Mouse (Mus musculus) CH12.LX (cell line): ENCODE results near the gene Mns1. TPM values are rescaled to one million over a fixed set of nuclear protein-coding genes. Genes with fewer than 3 reads are reported as not detected.

ENCODE experiments used
- DNase-seq: peaks from one replicate; pipeline ENCODE4 v3.0.0-alpha.2; 2013; ENCODE audit errors: extremely low read depth
- H3K27ac ChIP-seq: 2 replicates; pipeline ENCODE4 v1.5.1; 2012; ENCODE audit warnings: low read depth, mild to moderate bottlenecking, control low read depth, moderate library complexity; ENCODE audit not compliant: insufficient read depth
- H3K27me3 ChIP-seq: replicated peaks from 2 replicates; pipeline ENCODE3; 2012; ENCODE audit warnings: inconsistent platforms
- H3K36me3 ChIP-seq, 2 experiments: replicated peaks in 1 of 2; 2 replicates each; pipeline versions ENCODE3 to v1.6.1; 2012; ENCODE audit warnings: inconsistent platforms in 1 of 2, low read length in 1 of 2, mild to moderate bottlenecking in 1 of 2, mixed read lengths in 1 of 2, moderate library complexity in 1 of 2; ENCODE audit not compliant: control insufficient read depth in 1 of 2, insufficient read depth in 1 of 2
- H3K4me1 ChIP-seq, 2 experiments: 2 replicates each; pipeline ENCODE4 v1.6.1; 2012; ENCODE audit warnings: inconsistent platforms in 1 of 2, moderate library complexity in 1 of 2; ENCODE audit not compliant: insufficient read depth in 2 of 2, control insufficient read depth in 1 of 2
- H3K4me2 ChIP-seq: 2 replicates; pipeline ENCODE4 v1.6.1; 2012; ENCODE audit warnings: low read depth, mild to moderate bottlenecking, control low read depth; ENCODE audit not compliant: poor library complexity, insufficient read depth, severe bottlenecking
- H3K4me3 ChIP-seq, 3 experiments: fragments of 150-350 bp in 1 of 3; sonication (generic) in 1 of 3; replicated peaks in 1 of 3; 2 replicates each; pipeline versions ENCODE3 to v1.5.1; 2011 to 2012; ENCODE audit warnings: low read depth in 2 of 3, low read length in 2 of 3, mild to moderate bottlenecking in 2 of 3, moderate library complexity in 2 of 3, control low read depth in 1 of 3, improper control_type of control experiment in 1 of 3, inconsistent platforms in 1 of 3, mixed read lengths in 1 of 3; ENCODE audit not compliant: poor library complexity in 1 of 3
- H3K79me2 ChIP-seq: replicated peaks from 2 replicates; pipeline ENCODE4 v1.6.1; 2012; ENCODE audit warnings: mild to moderate bottlenecking, moderate library complexity; ENCODE audit not compliant: control insufficient read depth, poor library complexity, insufficient read depth, severe bottlenecking; ENCODE audit errors: extremely low read depth
- H3K9ac ChIP-seq: 2 replicates; pipeline ENCODE4 v1.6.1; 2012; ENCODE audit warnings: low read depth, mild to moderate bottlenecking, control low read depth, moderate library complexity; ENCODE audit not compliant: insufficient read depth
- H3K9me3 ChIP-seq: replicated peaks from 2 replicates; pipeline ENCODE3; 2012; ENCODE audit warnings: low read length, inconsistent platforms, mixed read lengths
- BHLHE40 ChIP-seq: IDR thresholded peaks from 2 replicates; pipeline ENCODE4 v1.6.1; 2011; ENCODE audit warnings: mild to moderate bottlenecking, low read depth, low read length, improper control_type of control experiment
- CHD1 ChIP-seq: IDR thresholded peaks from 2 replicates; pipeline ENCODE4 v1.6.1; 2012; ENCODE audit warnings: low read depth, low read length, improper control_type of control experiment, inconsistent platforms
- E2F4 ChIP-seq: IDR thresholded peaks from 2 replicates; pipeline ENCODE4 v1.6.1; 2011; ENCODE audit warnings: low read depth, low read length, improper control_type of control experiment; ENCODE audit not compliant: insufficient replicate concordance
- ELF1 ChIP-seq: IDR thresholded peaks from 2 replicates; pipeline ENCODE4 v1.6.1; 2014; ENCODE audit warnings: low read depth, mild to moderate bottlenecking, inconsistent platforms, low read length, improper control_type of control experiment
- HCFC1 ChIP-seq: IDR thresholded peaks from 2 replicates; pipeline ENCODE4 v1.6.1; 2012; ENCODE audit warnings: low read depth, mild to moderate bottlenecking, inconsistent platforms, low read length, improper control_type of control experiment
- JUN ChIP-seq: IDR thresholded peaks from 2 replicates; pipeline ENCODE4 v1.6.1; 2011; ENCODE audit warnings: low read depth, mild to moderate bottlenecking, low read length, improper control_type of control experiment, moderate library complexity; ENCODE audit not compliant: insufficient read depth
- JUND ChIP-seq: conservative IDR thresholded peaks from 2 replicates; pipeline ENCODE4 v1.6.1; 2011; ENCODE audit warnings: low read depth, low read length, improper control_type of control experiment
- MAX ChIP-seq: IDR thresholded peaks from 2 replicates; pipeline ENCODE4 v1.6.1; 2011; ENCODE audit warnings: low read length, improper control_type of control experiment
- MAZ ChIP-seq: IDR thresholded peaks from 2 replicates; pipeline ENCODE4 v1.6.1; 2012; ENCODE audit warnings: low read depth, mild to moderate bottlenecking, inconsistent platforms, low read length, improper control_type of control experiment, moderate library complexity
- MEF2A ChIP-seq: IDR thresholded peaks from 2 replicates; pipeline ENCODE4 v1.6.1; 2014; ENCODE audit warnings: low read depth, mild to moderate bottlenecking, inconsistent platforms, low read length, improper control_type of control experiment, borderline replicate concordance
- NELFE ChIP-seq: IDR thresholded peaks from 2 replicates; pipeline ENCODE4 v1.6.1; 2011; ENCODE audit warnings: low read depth, low read length, improper control_type of control experiment
- POLR2A ChIP-seq: IDR thresholded peaks from 2 replicates; pipeline ENCODE4 v1.6.1; 2011; ENCODE audit warnings: low read depth, mild to moderate bottlenecking, improper control_type of control experiment, low read length
- RCOR1 ChIP-seq: conservative IDR thresholded peaks from 2 replicates; pipeline ENCODE4 v1.6.1; 2012; ENCODE audit warnings: low read depth, mild to moderate bottlenecking, inconsistent platforms, low read length, improper control_type of control experiment
- SIN3A ChIP-seq: IDR thresholded peaks from 2 replicates; pipeline ENCODE4 v1.6.1; 2012; ENCODE audit warnings: low read length, improper control_type of control experiment, inconsistent platforms
- TCF12 ChIP-seq: IDR thresholded peaks from 2 replicates; pipeline ENCODE4 v1.6.1; 2014; ENCODE audit warnings: low read depth, mild to moderate bottlenecking, inconsistent platforms, low read length, improper control_type of control experiment
- ZNF384 ChIP-seq: IDR thresholded peaks from 2 replicates; pipeline ENCODE4 v1.6.1; 2012; ENCODE audit warnings: low read depth, low read length, improper control_type of control experiment, inconsistent platforms
- dilution Hi-C: fragments of 300-500 bp; cut with MboI; formaldehyde crosslinking; loops from 2 replicates; pipeline ENCODE4 v1.14.3; 2020; ENCODE audit warnings: low sequenced_read_pairs; ENCODE audit not compliant: extremely low pct_unique_long_range_greater_than_20kb, extremely low pct_ligation_motif_present
- in situ Hi-C: fragments of 300-500 bp; cut with MboI; formaldehyde crosslinking; loops from 3 replicates; pipeline ENCODE4 v1.14.3; 2019; ENCODE audit warnings: low sequenced_read_pairs, low pct_ligation_motif_present, low pct_unique_long_range_greater_than_20kb, mixed read lengths
- polyA plus RNA-seq: library from polyadenylated mRNA; unstranded; fragments of >175 nt; gene quantifications from 2 replicates; pipeline ENCODE4 v1.2.1, GENCODE M21; 2012; ENCODE audit warnings: low read depth; ENCODE audit not compliant: insufficient read length
- total RNA-seq, 2 experiments: library from RNA; depleted of rRNA; stranded (reverse); fragments of 300-350 nt in 1 of 2; fragments of >200 nt in 1 of 2; gene quantifications; 2 replicates each; pipeline ENCODE4 v1.2.3; 2012 to 2014

Gene Mns1
- total and polyA plus RNA-seq, 3 experiments: 16.7 to 66.0 (median 19.4) TPM

- dilution Hi-C loops (no loop called here), in situ Hi-C loops (no loop called here)
- Histone ChIP-seq H3K27me3 (no peaks in the 10 kb centered on the region), H3K4me2 (no peak overlapping the region), H3K4me1 (peaks cover 0 to 3% of the 10 kb centered on the region in 2 experiments; a peak in 1 of 4 replicates)
- DNase-seq: no peak
- no peak for TF ChIP-seq HCFC1
- TF ChIP-seq, all 38 proteins: peak for 0
- Histone ChIP-seq H3K27ac (no peak overlapping the region), H3K36me3 (no peaks in the 10 kb centered on the region), H3K4me3 (no peak overlapping the region), H3K79me2 (no peaks in the 10 kb centered on the region), H3K9me3 (no peaks in the 10 kb centered on the region), H3K9ac (no peak overlapping the region)
Observed at GRCm38 (mm10) chr9:72420490-72420889, 17.3 kb upstream of the Mns1 start.

- DNase-seq: no peak
- no peak overlapping the region for H3K9ac ChIP-seq
- no peaks in the 10 kb centered on the region for H3K36me3 ChIP-seq
- H3K4me1 ChIP-seq: peaks cover 4 to 8% of the 10 kb centered on the region in 2 experiments; a peak in 2 of 4 replicates
- H3K4me2 ChIP-seq: no peak overlapping the region
- H3K4me3 ChIP-seq: no peak overlapping the region
- in situ Hi-C loops: no loop called here
- dilution Hi-C loops: no loop called here
- no peaks in the 10 kb centered on the region for H3K79me2 ChIP-seq
- no peaks in the 10 kb centered on the region for H3K27me3 ChIP-seq
- no peak overlapping the region for H3K27ac ChIP-seq
- TF ChIP-seq JUN (no peak), JUND (no peak), MAZ (no peak), E2F4 (no peak), ELF1 (no peak), MAX (no peak), SIN3A (no peak), ZNF384 (no peak), CHD1 (no peak), NELFE (no peak), POLR2A (no peak), TCF12 (no peak), RCOR1 (no peak), MEF2A (no peak), BHLHE40 (no peak)
- no peaks in the 10 kb centered on the region for H3K9me3 ChIP-seq
Observed at GRCm38 (mm10) chr9:72422284-72422683, 15.5 kb upstream of the Mns1 start.
